Mouse (Mus musculus) embryonic facial prominence, embryonic 11.5 days (tissue): ENCODE data around the gene Etnk2. TPM values are rescaled to one million over a fixed set of nuclear protein-coding genes. Genes with fewer than 3 reads are reported as not detected.
A peak's percentile ranks its signal among the peaks of the same experiment; 100 is the strongest.

Source experiments
- ATAC-seq: fragments of 200-750 bp; cut with Nextera tagmentation; replicated peaks from 2 replicates; pipeline ENCODE4 v1.8.0; 2017; ENCODE audit warnings: low read depth; ENCODE audit not compliant: insufficient number of reproducible peaks, low FRiP score, low TSS enrichment
- DNase-seq: peaks from one replicate; pipeline ENCODE4 v3.0.0-alpha.2; 2015; ENCODE audit warnings: low spot score
- H3K27ac ChIP-seq: fragments of 300-500 bp; sonication (generic); replicated peaks from 2 replicates; pipeline ENCODE4 v1.5.1; 2014; ENCODE audit warnings: mild to moderate bottlenecking, low read depth, low read length, control low read depth
- H3K27me3 ChIP-seq: fragments of 300-500 bp; sonication (generic); 2 replicates; pipeline ENCODE4 v1.6.1; 2014; ENCODE audit warnings: mild to moderate bottlenecking, low read length, moderate library complexity, mixed read lengths; ENCODE audit not compliant: control insufficient read depth, insufficient read depth
- H3K36me3 ChIP-seq: fragments of 300-500 bp; sonication (generic); replicated peaks from 2 replicates; pipeline ENCODE4 v1.6.1; 2014; ENCODE audit warnings: low read depth, mild to moderate bottlenecking, low read length, moderate library complexity, mixed read lengths; ENCODE audit not compliant: control insufficient read depth, insufficient read depth
- H3K4me1 ChIP-seq: fragments of 300-500 bp; sonication (generic); 2 replicates; pipeline ENCODE4 v1.6.1; 2014; ENCODE audit warnings: low read length, mixed read lengths; ENCODE audit not compliant: control insufficient read depth, insufficient read depth
- H3K4me2 ChIP-seq: fragments of 300-500 bp; sonication (generic); 2 replicates; pipeline ENCODE4 v1.6.1; 2014; ENCODE audit warnings: low read depth, mild to moderate bottlenecking, control low read depth, low read length, moderate library complexity
- H3K4me3 ChIP-seq: fragments of 300-500 bp; sonication (generic); 2 replicates; pipeline ENCODE4 v1.5.1; 2014; ENCODE audit warnings: low read depth, low read length, control low read depth
- H3K9ac ChIP-seq: fragments of 300-500 bp; sonication (generic); replicated peaks from 2 replicates; pipeline ENCODE4 v1.6.1; 2014; ENCODE audit warnings: mild to moderate bottlenecking, control low read depth, low read length
- H3K9me3 ChIP-seq: fragments of 300-500 bp; sonication (generic); replicated peaks from 2 replicates; pipeline ENCODE4 v1.6.1; 2016; ENCODE audit warnings: mild to moderate bottlenecking, low read length, inconsistent platforms, mixed read lengths; ENCODE audit not compliant: control insufficient read depth
- WGBS: fragments of 180-500 bp; shearing (Covaris S2); extraction: QIAGEN DNeasy Blood & Tissue Kit; methylation state at CpG from one replicate; pipeline ENCODE4 v1.1.7; 2014; 5-methylcytosine and 5-hydroxymethylcytosine counted together
- polyA plus RNA-seq: library from polyadenylated mRNA; unstranded; fragments of >200 nt; fragmentation: Nextera tagmentation; extraction: Ambion mirVana; gene quantifications from 2 replicates; pipeline ENCODE4 v1.2.1, GENCODE M21; 2014

Etnk2 gene
- polyA plus RNA-seq, 1 experiment from 2014 or later: 2.8 TPM

- Histone ChIP-seq H3K4me1 (peaks cover 9% of the 10 kb centered on the region), H3K9me3 (no peaks in the 10 kb centered on the region), H3K27ac (peak overlapping the region; percentile 13; the same call in 1 of the 2 replicates), H3K9ac (peak overlapping the region; percentile 18; the same call in 1 of the 2 replicates), H3K4me3 (no peak overlapping the region), H3K27me3 (peaks cover 21% of the 10 kb centered on the region), H3K36me3 (no peaks in the 10 kb centered on the region), H3K4me2 (0 out of 2 replicates have a peak overlapping the region, but pooled peaks have one; percentile 15)
- WGBS: 6% methylated on average over 11 of the region's 11 CpGs
- no peak for DNase-seq
- no peak for ATAC-seq
Measured at GRCm38 (mm10) chr1:133367606-133368488, 4.5 kb downstream of the Etnk2 start.

- Histone ChIP-seq H3K27ac (no peak overlapping the region), H3K27me3 (peaks cover 19% of the 10 kb centered on the region), H3K9ac (no peak overlapping the region), H3K36me3 (no peaks in the 10 kb centered on the region), H3K9me3 (no peaks in the 10 kb centered on the region), H3K4me1 (peaks cover 9% of the 10 kb centered on the region), H3K4me2 (no peak overlapping the region), H3K4me3 (no peak overlapping the region)
- ATAC-seq (no peak), DNase-seq (no peak)
- WGBS: 54% methylated on average over 10 of the region's 10 CpGs
Measured at GRCm38 (mm10) chr1:133368644-133369043, 5.3 kb downstream of the Etnk2 start.

- 74% methylated on average over 4 of the region's 4 CpGs for WGBS
- Histone ChIP-seq H3K4me1 (peaks cover 9% of the 10 kb centered on the region), H3K9ac (no peak overlapping the region), H3K4me3 (no peak overlapping the region), H3K27ac (no peak overlapping the region), H3K27me3 (0 out of 2 replicates have a peak, but pooled peaks cover 2% of the 10 kb centered on the region), H3K9me3 (no peaks in the 10 kb centered on the region), H3K36me3 (no peaks in the 10 kb centered on the region), H3K4me2 (no peak overlapping the region)
- ATAC-seq (no peak), DNase-seq (no peak)
Measured at GRCm38 (mm10) chr1:133370352-133370751, 7.0 kb downstream of the Etnk2 start.

- H3K36me3 ChIP-seq: no peaks in the 10 kb centered on the region
- ATAC-seq (no peak), DNase-seq (no peak)
- H3K9ac ChIP-seq: no peak overlapping the region
- H3K4me2 ChIP-seq: no peak overlapping the region
- H3K27ac ChIP-seq: no peak overlapping the region
- no peak overlapping the region for H3K4me3 ChIP-seq
- H3K4me1 ChIP-seq: peaks cover 9% of the 10 kb centered on the region
- 79% methylated on average over 6 of the region's 6 CpGs for WGBS
- no peaks in the 10 kb centered on the region for H3K9me3 ChIP-seq
- H3K27me3 ChIP-seq: no peaks in the 10 kb centered on the region
Measured at GRCm38 (mm10) chr1:133371431-133371830, 8.1 kb downstream of the Etnk2 start.

- Histone ChIP-seq H3K9ac (no peak overlapping the region), H3K4me1 (peaks cover 9% of the 10 kb centered on the region), H3K4me3 (no peak overlapping the region), H3K9me3 (no peaks in the 10 kb centered on the region), H3K27ac (no peak overlapping the region), H3K36me3 (no peaks in the 10 kb centered on the region), H3K27me3 (no peaks in the 10 kb centered on the region), H3K4me2 (no peak overlapping the region)
- no peak for DNase-seq
- no peak for ATAC-seq
- 63% methylated on average over 8 of the region's 8 CpGs for WGBS
Measured at GRCm38 (mm10) chr1:133372113-133372512, 8.7 kb downstream of the Etnk2 start.

GRCm38 (mm10) chr1:133375696-133376346 lies 12.4 kb downstream of the Etnk2 start:
- ATAC-seq (no peak), DNase-seq (no peak)
- WGBS: 82% methylated on average over 10 of the region's 10 CpGs
- H3K27ac ChIP-seq: no peak overlapping the region
- no peak overlapping the region for H3K4me2 ChIP-seq
- H3K9me3 ChIP-seq: no peaks in the 10 kb centered on the region
- H3K9ac ChIP-seq: no peak overlapping the region
- H3K4me1 ChIP-seq: no peaks in the 10 kb centered on the region
- no peaks in the 10 kb centered on the region for H3K36me3 ChIP-seq
- H3K27me3 ChIP-seq: no peaks in the 10 kb centered on the region
- H3K4me3 ChIP-seq: no peak overlapping the region

GRCm38 (mm10) chr1:133377547-133377946 lies 14.2 kb downstream of the Etnk2 start:
- H3K36me3 ChIP-seq: no peaks in the 10 kb centered on the region
- no peak overlapping the region for H3K9ac ChIP-seq
- ATAC-seq (no peak), DNase-seq (no peak)
- no peaks in the 10 kb centered on the region for H3K27me3 ChIP-seq
- H3K4me1 ChIP-seq: no peaks in the 10 kb centered on the region
- no peak overlapping the region for H3K4me2 ChIP-seq
- H3K27ac ChIP-seq: no peak overlapping the region
- H3K9me3 ChIP-seq: no peaks in the 10 kb centered on the region
- H3K4me3 ChIP-seq: no peak overlapping the region
- 88% methylated on average over 5 of the region's 5 CpGs for WGBS
